Mouse (Mus musculus): ENCODE measurements around the gene 2410137M14Rik. TPM values are rescaled to one million over a fixed set of nuclear protein-coding genes. Genes with fewer than 3 reads are reported as not detected.
"Not testable (repeated sequence)": the region's sequence is repeated elsewhere in the genome, so short reads cannot be mapped to it uniquely, and the experiment has no call there.

Gene 2410137M14Rik
- polyA plus RNA-seq, 1 experiment: 0.56 TPM

- Histone ChIP-seq H3K36me3 (ENCODE audit: control insufficient read depth, insufficient read depth, low read length) (no peaks in the 10 kb centered on the region), H3K27me3 (ENCODE audit: control insufficient read depth, insufficient read depth, low read length) (no peaks in the 10 kb centered on the region), H3K4me3 (ENCODE audit: control insufficient read depth, low read depth, low read length) (no peak overlapping the region), H3K27ac (ENCODE audit: control insufficient read depth, insufficient read depth, low read depth, low read length) (no peak overlapping the region), H3K4me1 (ENCODE audit: control insufficient read depth, insufficient read depth, low read length) (peaks cover 3% of the 10 kb centered on the region; the same call in 1 of the 2 replicates)
- no peak for TF ChIP-seq CTCF (IDR thresholded peaks at IDR 0.05; ENCODE audit: control insufficient read depth, insufficient read depth, insufficient replicate concordance, low read depth, low read length)
- TF ChIP-seq POLR2A (IDR thresholded peaks at IDR 0.05; ENCODE audit: control insufficient read depth, low read depth, low read length): no peak
Observed at GRCm38 (mm10) chr17:36993770-36994325, 12.8 kb upstream of the 2410137M14Rik start.

- Histone ChIP-seq H3K4me1 (ENCODE audit: control insufficient read depth, insufficient read depth, low read length) (peaks cover 3% of the 10 kb centered on the region; the same call in 1 of the 2 replicates), H3K36me3 (ENCODE audit: control insufficient read depth, insufficient read depth, low read length) (no peaks in the 10 kb centered on the region), H3K27me3 (ENCODE audit: control insufficient read depth, insufficient read depth, low read length) (no peaks in the 10 kb centered on the region), H3K4me3 (ENCODE audit: control insufficient read depth, low read depth, low read length) (no peak overlapping the region), H3K27ac (ENCODE audit: control insufficient read depth, insufficient read depth, low read depth, low read length) (no peak overlapping the region)
- no peak for TF ChIP-seq POLR2A (IDR thresholded peaks at IDR 0.05; ENCODE audit: control insufficient read depth, low read depth, low read length)
- TF ChIP-seq CTCF (IDR thresholded peaks at IDR 0.05; ENCODE audit: control insufficient read depth, insufficient read depth, insufficient replicate concordance, low read depth, low read length): no peak
Observed at GRCm38 (mm10) chr17:36992336-36993104, 11.5 kb upstream of the 2410137M14Rik start.

GRCm38 (mm10) chr17:36990630-36991029, 9.6 kb upstream of the 2410137M14Rik start:
- H3K27me3 ChIP-seq (ENCODE audit: control insufficient read depth, insufficient read depth, low read length); H3K4me1 ChIP-seq (ENCODE audit: control insufficient read depth, insufficient read depth, low read length); H3K27ac ChIP-seq (ENCODE audit: control insufficient read depth, insufficient read depth, low read depth, low read length): not testable (repeated sequence)

GRCm38 (mm10) chr17:36989437-36989836, 8.4 kb upstream of the 2410137M14Rik start, which contains the start of gene H2-M5:
H2-M5 (minus strand) TSS chr17:36989537.
- Histone ChIP-seq H3K27ac (ENCODE audit: control insufficient read depth, insufficient read depth, low read depth, low read length) (no peak within 1 kb of the TSS), H3K36me3 (ENCODE audit: control insufficient read depth, insufficient read depth, low read length) (no peaks in the 10 kb centered on the region), H3K27me3 (ENCODE audit: control insufficient read depth, insufficient read depth, low read length) (no peaks in the 10 kb centered on the region), H3K4me1 (ENCODE audit: control insufficient read depth, insufficient read depth, low read length) (peaks cover 3% of the 10 kb centered on the region; the same call in 1 of the 2 replicates), H3K4me3 (ENCODE audit: control insufficient read depth, low read depth, low read length) (no peak within 1 kb of the TSS; the same call in 1 of the 2 replicates)
- TF ChIP-seq CTCF (IDR thresholded peaks at IDR 0.05; ENCODE audit: control insufficient read depth, insufficient read depth, insufficient replicate concordance, low read depth, low read length) (no peak), POLR2A (IDR thresholded peaks at IDR 0.05; ENCODE audit: control insufficient read depth, low read depth, low read length) (no peak)

More at GRCm38 (mm10) chr17:36990630-36991029, 9.6 kb upstream of the 2410137M14Rik start:
- H3K4me3 ChIP-seq (ENCODE audit: control insufficient read depth, low read depth, low read length); H3K36me3 ChIP-seq (ENCODE audit: control insufficient read depth, insufficient read depth, low read length): not testable (repeated sequence)

GRCm38 (mm10) chr17:36988475-36988874, 7.4 kb upstream of the 2410137M14Rik start:
- Histone ChIP-seq H3K4me1 (ENCODE audit: control insufficient read depth, insufficient read depth, low read length) (peaks cover 3% of the 10 kb centered on the region; the same call in 1 of the 2 replicates), H3K4me3 (ENCODE audit: control insufficient read depth, low read depth, low read length) (no peak overlapping the region; the same call in 1 of the 2 replicates), H3K36me3 (ENCODE audit: control insufficient read depth, insufficient read depth, low read length) (no peaks in the 10 kb centered on the region), H3K27ac (ENCODE audit: control insufficient read depth, insufficient read depth, low read depth, low read length) (no peak overlapping the region), H3K27me3 (ENCODE audit: control insufficient read depth, insufficient read depth, low read length) (no peaks in the 10 kb centered on the region)
- TF ChIP-seq CTCF (IDR thresholded peaks at IDR 0.05; ENCODE audit: control insufficient read depth, insufficient read depth, insufficient replicate concordance, low read depth, low read length): no peak
- TF ChIP-seq POLR2A (IDR thresholded peaks at IDR 0.05; ENCODE audit: control insufficient read depth, low read depth, low read length): no peak

GRCm38 (mm10) chr17:36982253-36983155, 1.5 kb upstream of the 2410137M14Rik start:
- Histone ChIP-seq H3K4me1 (ENCODE audit: control insufficient read depth, insufficient read depth, low read length) (peaks cover 5% of the 10 kb centered on the region; the same call in 1 of the 2 replicates), H3K27me3 (ENCODE audit: control insufficient read depth, insufficient read depth, low read length) (no peaks in the 10 kb centered on the region), H3K36me3 (ENCODE audit: control insufficient read depth, insufficient read depth, low read length) (no peaks in the 10 kb centered on the region), H3K27ac (ENCODE audit: control insufficient read depth, insufficient read depth, low read depth, low read length) (no peak overlapping the region), H3K4me3 (ENCODE audit: control insufficient read depth, low read depth, low read length) (no peak overlapping the region)
- TF ChIP-seq POLR2A (IDR thresholded peaks at IDR 0.05; ENCODE audit: control insufficient read depth, low read depth, low read length): no peak
- no peak for TF ChIP-seq CTCF (IDR thresholded peaks at IDR 0.05; ENCODE audit: control insufficient read depth, insufficient read depth, insufficient replicate concordance, low read depth, low read length)

- H3K36me3 ChIP-seq (ENCODE audit: control insufficient read depth, insufficient read depth, low read length): no peaks in the 10 kb centered on the region
- H3K27me3 ChIP-seq (ENCODE audit: control insufficient read depth, insufficient read depth, low read length): no peaks in the 10 kb centered on the region
- TF ChIP-seq POLR2A (IDR thresholded peaks at IDR 0.05; ENCODE audit: control insufficient read depth, low read depth, low read length) (no peak), CTCF (IDR thresholded peaks at IDR 0.05; ENCODE audit: control insufficient read depth, insufficient read depth, insufficient replicate concordance, low read depth, low read length) (no peak)
- H3K4me3 ChIP-seq (ENCODE audit: control insufficient read depth, low read depth, low read length): no peak overlapping the region
- no peak overlapping the region for H3K27ac ChIP-seq (ENCODE audit: control insufficient read depth, insufficient read depth, low read depth, low read length)
- peaks cover 5% of the 10 kb centered on the region; the same call in 1 of the 2 replicates for H3K4me1 ChIP-seq (ENCODE audit: control insufficient read depth, insufficient read depth, low read length)
Observed at GRCm38 (mm10) chr17:36981845-36982244, 808 bp upstream of the 2410137M14Rik start.

Measured in testis, adult 2 months (tissue).